Mouse (Mus musculus) intestine, embryonic 14.5 days (tissue): ENCODE data around the gene Gm17428. TPM values are rescaled to one million over a fixed set of nuclear protein-coding genes. Genes with fewer than 3 reads are reported as not detected.
"Not testable (repeated sequence)": the region's sequence is repeated elsewhere in the genome, so short reads cannot be mapped to it uniquely, and the experiment has no call there.

ENCODE experiments used
- ATAC-seq: fragments of 200-750 bp; cut with Nextera tagmentation; replicated peaks from 2 replicates; pipeline ENCODE4 v1.8.0; 2017; ENCODE audit warnings: low read depth, moderate number of reproducible peaks, moderate TSS enrichment, moderate library complexity; ENCODE audit not compliant: low FRiP score, low TSS enrichment
- DNase-seq: peaks from one replicate; pipeline ENCODE4 v3.0.0-alpha.2; 2018; ENCODE audit warnings: low spot score
- H3K27ac ChIP-seq: fragments of 300-500 bp; sonication (generic); 2 replicates; pipeline ENCODE4 v1.5.1; 2014; ENCODE audit warnings: low read depth, mild to moderate bottlenecking, control low read depth
- H3K27me3 ChIP-seq: fragments of 300-500 bp; sonication (generic); replicated peaks from 2 replicates; pipeline ENCODE4 v1.6.1; 2014; ENCODE audit warnings: low read length, control low read depth; ENCODE audit not compliant: control insufficient read depth, insufficient read depth
- H3K36me3 ChIP-seq: fragments of 300-500 bp; sonication (generic); 2 replicates; pipeline ENCODE4 v1.6.1; 2014; ENCODE audit warnings: low read length, control low read depth; ENCODE audit not compliant: control insufficient read depth, insufficient read depth
- H3K4me1 ChIP-seq: fragments of 300-500 bp; sonication (generic); replicated peaks from 2 replicates; pipeline ENCODE4 v1.6.1; 2014; ENCODE audit warnings: low read length, control low read depth, mixed read lengths; ENCODE audit not compliant: control insufficient read depth, insufficient read depth
- H3K4me2 ChIP-seq: fragments of 300-500 bp; sonication (generic); 2 replicates; pipeline ENCODE4 v1.6.1; 2014; ENCODE audit warnings: low read length
- H3K4me3 ChIP-seq: fragments of 300-500 bp; sonication (generic); 2 replicates; pipeline ENCODE4 v1.5.1; 2014; ENCODE audit warnings: low read depth, low read length, control low read depth, mixed read lengths
- H3K9ac ChIP-seq: fragments of 300-500 bp; sonication (generic); 2 replicates; pipeline ENCODE4 v1.6.1; 2014; ENCODE audit warnings: mild to moderate bottlenecking, low read length
- H3K9me3 ChIP-seq: fragments of 300-500 bp; sonication (generic); 2 replicates; pipeline ENCODE4 v1.6.1; 2016; ENCODE audit warnings: low read length, control low read depth; ENCODE audit not compliant: control insufficient read depth
- WGBS: fragments of 180-500 bp; shearing (Covaris S2); extraction: QIAGEN DNeasy Blood & Tissue Kit; methylation state at CpG from one replicate; pipeline ENCODE4 v1.1.7; 2014; 5-methylcytosine and 5-hydroxymethylcytosine counted together
- polyA plus RNA-seq: library from polyadenylated mRNA; unstranded; fragments of >200 nt; fragmentation: Nextera tagmentation; extraction: Ambion mirVana; gene quantifications from 2 replicates; pipeline ENCODE4 v1.2.1, GENCODE M21; 2014

Gm17428 gene
- polyA plus RNA-seq, 1 experiment from 2014 or later = not detected

DNA sequence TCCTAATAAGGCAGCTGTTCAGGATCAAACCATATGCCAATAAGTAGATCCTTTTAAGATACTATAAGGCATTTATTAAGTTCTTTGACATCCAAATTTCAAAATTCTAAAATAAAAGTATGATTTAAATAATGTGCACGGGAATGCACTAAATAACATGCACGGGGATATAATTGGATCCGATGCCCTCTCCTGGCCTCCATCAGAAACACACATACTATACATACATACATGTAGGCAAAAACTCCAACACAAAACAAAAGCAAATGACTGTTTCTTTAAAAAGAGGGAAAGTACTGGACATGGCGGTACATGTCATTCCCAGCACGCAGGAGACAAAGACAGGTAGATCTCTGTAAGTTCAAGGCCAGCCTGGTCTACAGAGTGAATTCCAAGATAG, 23.1 kb downstream of the Gm17428 start:
- not testable (repeated sequence) for H3K4me3 ChIP-seq

DNA sequence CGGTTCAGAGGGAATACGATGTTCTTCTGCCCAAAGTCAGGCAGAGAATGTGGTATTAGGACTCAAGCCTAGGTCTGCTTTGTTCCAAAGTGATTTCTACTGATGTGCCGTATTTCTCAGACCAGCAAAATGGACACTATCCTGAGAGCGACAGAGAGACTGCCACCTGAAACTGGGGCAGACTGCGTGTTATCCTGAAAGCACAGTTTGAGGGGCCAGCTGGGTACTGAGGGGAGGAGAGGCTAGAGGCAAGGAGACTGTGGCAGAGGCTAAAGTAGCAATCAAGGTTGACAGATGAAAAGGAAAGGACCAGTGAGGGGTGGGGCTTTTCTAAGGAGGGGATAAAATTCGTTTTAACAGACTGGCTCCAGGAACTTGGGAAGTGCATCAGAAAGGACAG, 24.1 kb downstream of the Gm17428 start:
- ATAC-seq = no peak
- H3K4me2 ChIP-seq = no peak overlapping the region
- H3K9me3 ChIP-seq = no peaks in the 10 kb centered on the region
- H3K27me3 ChIP-seq = no peaks in the 10 kb centered on the region
- H3K27ac ChIP-seq = no peak overlapping the region
- DNase-seq = no peak
- H3K4me1 ChIP-seq = 0 out of 2 replicates have a peak, but pooled peaks cover under 1% of the 10 kb centered on the region
- 78% methylated on average over 6 of the region's 6 CpGs for WGBS
- no peak overlapping the region for H3K9ac ChIP-seq
- H3K36me3 ChIP-seq = no peaks in the 10 kb centered on the region
- H3K4me3 ChIP-seq = no peak overlapping the region

More for the DNA sequence above, 23.1 kb downstream of the Gm17428 start:
- H3K9me3 ChIP-seq, ATAC-seq, H3K36me3 ChIP-seq, H3K9ac ChIP-seq, H3K27me3 ChIP-seq, H3K4me2 ChIP-seq, DNase-seq, H3K4me1 ChIP-seq, H3K27ac ChIP-seq: not testable (repeated sequence)
- 79% methylated on average over 5 of the region's 5 CpGs for WGBS

DNA sequence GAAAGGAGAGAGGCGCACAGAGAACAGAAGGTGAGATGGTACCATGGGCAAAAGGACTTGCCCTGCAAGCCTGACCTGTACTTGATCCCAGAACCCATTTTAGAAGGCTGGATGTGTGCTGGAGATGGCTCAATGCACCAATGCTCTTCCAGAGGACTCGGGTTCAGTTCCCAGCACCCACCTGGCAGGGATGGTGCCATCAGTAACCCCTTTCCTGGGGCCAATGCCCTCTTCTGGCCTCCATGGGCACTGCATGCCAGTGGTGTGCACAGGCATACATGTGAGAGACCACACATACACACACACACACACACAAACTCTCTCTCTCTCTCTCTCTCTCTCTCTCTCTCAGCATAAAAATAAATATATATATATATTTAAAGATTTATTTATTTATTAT, 24.7 kb downstream of the Gm17428 start:
- no peaks in the 10 kb centered on the region for H3K27me3 ChIP-seq
- DNase-seq (no peak), ATAC-seq (no peak)
- no peaks in the 10 kb centered on the region for H3K9me3 ChIP-seq
- H3K36me3 ChIP-seq = no peaks in the 10 kb centered on the region
- H3K4me3 ChIP-seq = no peak overlapping the region
- no peak overlapping the region for H3K9ac ChIP-seq
- 94% methylated on average over 2 of the region's 2 CpGs for WGBS
- H3K4me1 ChIP-seq = no peaks in the 10 kb centered on the region
- H3K27ac ChIP-seq = no peak overlapping the region
- no peak overlapping the region for H3K4me2 ChIP-seq

DNA sequence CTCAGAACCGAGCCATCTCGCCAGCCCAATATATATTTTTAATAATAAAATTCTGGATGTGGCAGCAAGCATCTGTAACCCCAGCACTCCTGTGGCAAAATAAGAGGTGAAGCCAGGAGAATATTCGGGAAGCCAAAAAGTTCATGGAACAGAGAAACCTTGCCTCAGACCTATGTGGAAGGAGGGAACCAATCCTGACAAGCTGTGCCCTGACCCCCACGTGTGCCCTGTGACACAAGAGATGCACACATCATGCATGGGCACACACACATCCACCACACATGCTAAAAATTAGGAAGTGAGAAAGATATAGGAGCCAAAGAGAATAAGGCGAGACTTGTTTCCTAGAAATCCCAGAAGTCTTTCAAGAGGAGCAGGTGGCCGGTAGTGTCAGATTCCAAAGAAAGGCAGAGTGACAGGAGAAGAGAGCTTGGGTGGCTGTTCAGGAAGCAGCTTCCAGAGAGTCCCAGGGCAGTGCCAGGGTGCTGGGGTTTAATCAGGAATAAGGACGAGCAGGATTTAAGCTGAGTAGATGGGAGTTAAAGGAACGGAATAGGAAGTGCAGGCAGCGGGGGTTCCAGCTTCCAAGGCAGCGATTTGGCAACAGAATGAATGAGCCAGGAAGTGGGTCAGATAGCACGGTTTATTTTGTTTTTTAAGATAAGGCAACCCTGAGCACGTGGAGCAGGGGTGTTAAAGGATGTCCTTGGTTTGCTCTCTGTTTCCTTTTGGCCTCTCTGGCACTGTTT, 25.4 kb downstream of the Gm17428 start:
- no peaks in the 10 kb centered on the region for H3K4me1 ChIP-seq
- DNase-seq (no peak), ATAC-seq (no peak)
- no peaks in the 10 kb centered on the region for H3K27me3 ChIP-seq
- no peak overlapping the region for H3K9ac ChIP-seq
- no peaks in the 10 kb centered on the region for H3K36me3 ChIP-seq
- H3K4me2 ChIP-seq = no peak overlapping the region
- H3K9me3 ChIP-seq = no peaks in the 10 kb centered on the region
- WGBS = 42% methylated on average over 12 of the region's 12 CpGs
- H3K27ac ChIP-seq = no peak overlapping the region
- no peak overlapping the region for H3K4me3 ChIP-seq

DNA sequence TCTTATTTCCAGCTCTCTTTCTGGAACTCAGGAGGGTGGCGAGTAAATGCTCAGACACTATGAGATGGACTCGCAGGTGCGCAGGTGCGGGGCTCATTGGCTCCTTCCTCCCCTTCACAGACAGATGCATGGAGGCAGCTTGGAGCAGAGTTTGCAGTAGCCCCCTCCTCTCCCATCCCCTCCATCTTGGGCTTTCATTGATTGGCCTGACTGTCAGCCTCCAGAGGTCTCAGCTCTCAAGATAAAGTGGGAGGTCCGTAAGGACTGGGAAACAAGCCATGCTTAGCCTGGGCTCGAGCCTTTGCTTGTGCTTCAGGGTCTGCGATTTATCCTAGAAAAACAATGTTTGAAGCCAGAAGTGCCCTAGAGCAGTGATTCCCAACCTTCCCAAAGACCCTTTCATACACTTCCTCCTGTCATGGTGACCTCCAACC, 26.0 kb downstream of the Gm17428 start:
- H3K27ac ChIP-seq = no peak overlapping the region
- no peak overlapping the region for H3K4me2 ChIP-seq
- no peaks in the 10 kb centered on the region for H3K27me3 ChIP-seq
- WGBS = 55% methylated on average over 7 of the region's 7 CpGs
- H3K9ac ChIP-seq = no peak overlapping the region
- H3K4me3 ChIP-seq = no peak overlapping the region
- H3K4me1 ChIP-seq = no peaks in the 10 kb centered on the region
- H3K9me3 ChIP-seq = no peaks in the 10 kb centered on the region
- H3K36me3 ChIP-seq = no peaks in the 10 kb centered on the region
- DNase-seq = no peak
- no peak for ATAC-seq

DNA sequence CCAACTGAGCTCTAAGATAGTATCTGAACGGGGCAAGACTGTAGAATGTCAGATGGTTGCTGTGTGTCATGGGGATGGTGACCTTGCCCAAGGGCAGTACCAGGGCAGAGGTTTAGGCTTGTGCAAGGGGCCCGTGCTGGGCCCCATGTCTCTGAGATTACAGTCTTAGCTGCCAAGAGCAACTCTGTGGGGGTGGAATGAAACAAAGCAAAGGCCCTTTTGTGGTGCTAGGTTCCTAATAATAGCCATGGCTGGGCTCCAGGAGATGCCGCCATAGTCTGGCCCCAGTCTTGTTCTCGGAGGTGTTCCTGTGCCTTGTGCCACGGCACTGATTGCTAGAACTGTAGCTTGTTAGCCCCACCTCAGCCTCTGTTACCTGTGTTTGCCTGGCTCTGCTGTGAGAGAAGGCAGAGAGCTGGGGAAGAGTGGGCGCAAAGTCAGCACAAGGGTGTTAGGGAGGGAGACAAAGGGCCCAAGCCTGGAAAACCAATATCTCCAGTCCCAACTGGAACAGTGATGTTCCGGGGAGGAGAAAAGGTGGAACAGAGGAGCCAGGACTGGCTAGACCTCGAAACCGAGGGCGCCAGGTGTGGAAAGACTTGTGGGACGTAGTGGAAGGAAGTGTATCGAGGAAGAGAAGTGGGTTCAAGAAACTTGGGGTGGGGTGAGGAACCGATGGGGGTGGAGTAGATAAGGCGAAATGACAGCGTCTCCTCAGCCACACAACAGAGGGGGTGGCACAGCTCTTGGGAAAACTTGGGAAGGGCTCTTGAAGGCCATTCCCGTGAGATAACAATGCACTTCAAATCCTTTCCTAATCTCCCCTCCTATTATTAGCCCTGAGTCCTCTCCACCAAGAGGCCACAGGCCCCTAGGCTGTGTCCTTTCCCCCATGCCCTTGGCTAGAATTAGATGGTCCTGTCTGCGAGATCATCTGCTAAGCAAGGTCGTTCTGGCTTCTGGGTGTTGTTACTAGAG, 27.4 kb downstream of the Gm17428 start:
- H3K4me1 ChIP-seq = no peaks in the 10 kb centered on the region
- no peaks in the 10 kb centered on the region for H3K9me3 ChIP-seq
- H3K36me3 ChIP-seq = no peaks in the 10 kb centered on the region
- 71% methylated on average over 18 of the region's 18 CpGs for WGBS
- no peak overlapping the region for H3K4me2 ChIP-seq
- no peak for DNase-seq
- no peak overlapping the region for H3K9ac ChIP-seq
- no peaks in the 10 kb centered on the region for H3K27me3 ChIP-seq
- no peak for ATAC-seq
- no peak overlapping the region for H3K4me3 ChIP-seq
- no peak overlapping the region for H3K27ac ChIP-seq

DNA sequence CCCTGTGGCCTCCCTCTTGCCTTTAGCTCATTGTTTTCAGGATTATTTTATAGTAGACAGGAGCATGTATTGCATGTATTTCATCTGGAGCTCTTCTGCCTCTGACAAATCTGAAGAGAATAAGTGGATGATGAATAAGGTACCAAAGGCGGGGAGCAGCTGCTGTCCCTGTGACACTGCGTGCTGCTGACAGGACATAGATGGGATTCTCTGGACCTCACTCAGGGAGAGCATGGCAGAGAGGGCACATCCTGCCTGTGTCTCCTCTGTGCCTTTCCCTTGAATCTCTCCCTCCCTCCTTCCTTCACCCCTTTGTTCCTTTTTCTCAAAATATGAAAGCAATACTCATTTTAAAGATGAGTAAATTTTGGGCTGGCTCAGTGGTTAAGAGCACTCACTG, 28.8 kb downstream of the Gm17428 start:
- no peak overlapping the region for H3K4me2 ChIP-seq
- no peaks in the 10 kb centered on the region for H3K36me3 ChIP-seq
- DNase-seq = no peak
- H3K27me3 ChIP-seq = no peaks in the 10 kb centered on the region
- no peaks in the 10 kb centered on the region for H3K4me1 ChIP-seq
- WGBS = 66% methylated on average over 2 of the region's 2 CpGs
- H3K4me3 ChIP-seq = no peak overlapping the region
- no peaks in the 10 kb centered on the region for H3K9me3 ChIP-seq
- no peak overlapping the region for H3K27ac ChIP-seq
- no peak overlapping the region for H3K9ac ChIP-seq
- no peak for ATAC-seq

DNA sequence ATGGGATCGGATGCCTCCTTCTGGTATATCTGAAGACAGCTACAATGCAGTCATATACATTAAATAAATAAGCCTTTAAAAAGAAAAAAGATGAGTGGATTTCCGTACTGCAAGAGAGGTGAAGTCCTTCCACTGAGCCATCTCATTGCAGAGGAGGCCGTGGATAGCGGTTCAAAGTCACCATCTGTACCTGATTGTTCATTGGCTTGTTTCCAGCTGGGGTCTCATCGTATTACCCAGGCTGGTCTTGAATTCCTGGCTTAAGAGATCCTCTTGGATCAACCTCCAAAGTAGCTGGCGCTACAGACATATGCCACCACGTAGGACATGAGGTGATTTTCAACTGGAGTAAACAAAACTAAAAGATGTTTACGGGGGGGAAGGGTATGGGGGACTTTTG, 29.2 kb downstream of the Gm17428 start:
- Histone ChIP-seq H3K4me1 (no peaks in the 10 kb centered on the region), H3K9ac (no peak overlapping the region), H3K9me3 (no peaks in the 10 kb centered on the region), H3K4me3 (no peak overlapping the region), H3K27ac (no peak overlapping the region), H3K36me3 (no peaks in the 10 kb centered on the region), H3K4me2 (no peak overlapping the region), H3K27me3 (no peaks in the 10 kb centered on the region)
- ATAC-seq (no peak), DNase-seq (no peak)
- 81% methylated on average over 8 of the region's 8 CpGs for WGBS
